ENCODE assay signal across 22 mouse cellular contexts in genomic region chr10:4475431-4475830, GRCm38 (mm10). TPM values are rescaled to one million over a fixed set of nuclear protein-coding genes. Genes with fewer than 3 reads are reported as not detected.
"Had no signal": no experiment of that assay in that cellular context is flagged by ENCODE, and none has a peak within 500 bp of the region (broad histone marks: within the 10 kb centered on the region; RNA-seq: fewer than 3 reads in every experiment).

No protein-coding gene starts in this region.

- H3K4me1 ChIP-seq: limb, embryonic 10.5 days; limb, embryonic 13.5 days; liver, embryonic 13.5 days; midbrain, embryonic 12.5 days; midbrain, embryonic 15.5 days; neural tube, embryonic 13.5 days had no signal

- H3K4me2 ChIP-seq: limb, embryonic 13.5 days; liver, embryonic 13.5 days; midbrain, embryonic 12.5 days; midbrain, embryonic 15.5 days; neural tube, embryonic 13.5 days had no signal

- DNase-seq: kidney, adult 9 months; kidney, postnatal 14 days; layer of hippocampus, adult 9-11 months; liver, embryonic 13.5 days; lung, adult 2 months; lung, postnatal 14 days; lung, postnatal 4 days; retina, postnatal 1 day; right cerebral cortex, postnatal 25 days; spleen, adult 18-20 months; thymus, adult 18-20 months; thymus, postnatal 36 days had no signal

- H3K27me3 ChIP-seq: limb, embryonic 13.5 days; liver, embryonic 13.5 days; midbrain, embryonic 12.5 days; midbrain, embryonic 15.5 days; neural tube, embryonic 13.5 days had no signal

- H3K27ac ChIP-seq: layer of hippocampus, adult 2 months; limb, embryonic 10.5 days; limb, embryonic 13.5 days; liver, embryonic 13.5 days; midbrain, embryonic 12.5 days; midbrain, embryonic 15.5 days; neural tube, embryonic 13.5 days had no signal

- H3K4me3 ChIP-seq: layer of hippocampus, adult 2 months; limb, embryonic 10.5 days; limb, embryonic 13.5 days; liver, embryonic 13.5 days; midbrain, embryonic 12.5 days; midbrain, embryonic 15.5 days; myocyte; neural tube, embryonic 13.5 days had no signal

- ATAC-seq: midbrain, embryonic 15.5 days had no signal

- H3K9ac ChIP-seq: limb, embryonic 13.5 days; liver, embryonic 13.5 days; midbrain, embryonic 12.5 days; midbrain, embryonic 15.5 days; neural tube, embryonic 13.5 days had no signal

- H3K9me3 ChIP-seq: limb, embryonic 10.5 days; limb, embryonic 13.5 days; liver, embryonic 13.5 days; midbrain, embryonic 12.5 days; midbrain, embryonic 15.5 days; neural tube, embryonic 13.5 days had no signal

- H3K36me3 ChIP-seq: limb, embryonic 10.5 days; limb, embryonic 13.5 days; liver, embryonic 13.5 days; midbrain, embryonic 12.5 days; midbrain, embryonic 15.5 days; neural tube, embryonic 13.5 days had no signal

RNA-seq across cellular contexts. Expression of gene Ccdc170, which starts 6.9 kb away (rescaled TPM):
- total RNA-seq: liver, adult 2 months; megakaryocyte-erythroid progenitor cell, adult 5-6 weeks had no signal
- polyA plus RNA-seq: liver, adult 2 months; liver, embryonic 13.5 days; liver, embryonic 16.5 days; neural tube, embryonic 13.5 days had no signal
